Mouse (Mus musculus) adrenal gland, adult 2 months (tissue): ENCODE data around the gene Pcca. TPM values are rescaled to one million over a fixed set of nuclear protein-coding genes. Genes with fewer than 3 reads are reported as not detected.
"Not testable (repeated sequence)": the region's sequence is repeated elsewhere in the genome, so short reads cannot be mapped to it uniquely, and the experiment has no call there.

Experiments used
- DNase-seq: peaks from one replicate; pipeline ENCODE4 v3.0.0; 2021
- polyA plus RNA-seq: library from polyadenylated mRNA; depleted of rRNA; stranded (reverse); fragments of >200 nt; gene quantifications from 2 replicates; pipeline ENCODE4 v1.2.3, GENCODE M21; 2012
- total RNA-seq, 2 experiments: library from RNA; stranded (reverse); gene quantifications; 2 replicates each; pipeline ENCODE4 v1.2.3; 2021

The Pcca gene
- total and polyA plus RNA-seq, 3 experiments, result 18.9 to 179 (median 152) TPM

- not testable (repeated sequence) for DNase-seq
Observed at GRCm38 (mm10) chr14:122560893-122561452, 26.8 kb downstream of the Pcca start.

- DNase-seq, result no peak
Observed at GRCm38 (mm10) chr14:122570862-122571261, 36.7 kb downstream of the Pcca start.

DNA sequence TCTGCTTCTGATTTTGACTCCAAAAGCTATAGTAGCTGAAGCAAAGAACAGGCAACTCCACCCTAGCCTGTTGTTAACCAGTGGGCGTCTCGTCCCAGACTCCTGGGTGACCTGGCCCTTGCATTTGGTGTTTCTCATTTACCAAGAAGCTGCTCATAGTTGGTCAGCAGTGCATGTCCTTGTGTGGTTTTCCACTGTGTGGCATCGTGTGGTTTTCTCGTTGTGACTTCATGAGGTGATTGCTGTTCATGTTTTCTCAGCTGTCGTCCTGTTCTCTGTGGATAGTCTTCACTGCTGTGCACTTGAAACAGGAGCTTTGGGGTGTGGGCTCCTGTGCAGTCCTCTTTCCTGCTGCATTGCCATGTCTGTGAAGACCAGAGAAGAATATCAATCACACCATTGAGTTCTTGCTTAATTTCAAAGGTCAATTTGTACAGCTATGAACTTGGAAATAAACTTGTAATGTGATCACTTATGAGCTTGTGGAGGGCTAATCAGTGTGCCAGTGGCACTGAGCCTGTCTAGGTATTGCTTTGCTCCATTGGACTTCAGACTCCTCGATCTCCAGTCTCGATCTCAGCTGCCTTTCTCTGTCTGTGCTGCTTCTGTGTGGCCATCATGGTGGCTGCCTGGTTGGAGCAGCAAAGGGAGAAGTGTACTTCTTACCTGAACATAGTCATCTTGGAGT, 40.1 kb downstream of the Pcca start:
- no peak for DNase-seq

GRCm38 (mm10) chr14:122577816-122578215, 43.7 kb downstream of the Pcca start:
- no peak for DNase-seq

DNA sequence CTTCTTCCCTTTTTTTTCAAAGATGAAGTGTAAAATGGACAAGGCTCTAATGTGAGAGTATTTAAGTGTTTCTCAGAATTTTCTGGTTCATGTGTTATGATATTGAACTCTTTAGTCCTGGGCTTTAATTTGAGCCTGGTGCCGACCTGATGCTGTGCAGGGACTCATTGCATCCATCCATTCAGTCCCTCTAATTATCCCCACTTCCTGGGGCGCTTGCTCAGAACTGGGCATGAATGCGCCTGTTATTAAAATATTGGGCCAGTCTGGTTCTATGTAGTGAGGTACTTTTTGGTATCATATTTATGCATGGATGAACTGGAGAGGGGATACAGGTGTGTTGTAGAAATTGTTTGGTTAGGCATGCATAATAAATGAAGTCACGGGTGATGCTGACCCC, 47.9 kb downstream of the Pcca start:
- no peak for DNase-seq

- no peak for DNase-seq
Observed at GRCm38 (mm10) chr14:122582491-122583077, 48.5 kb downstream of the Pcca start.

DNA sequence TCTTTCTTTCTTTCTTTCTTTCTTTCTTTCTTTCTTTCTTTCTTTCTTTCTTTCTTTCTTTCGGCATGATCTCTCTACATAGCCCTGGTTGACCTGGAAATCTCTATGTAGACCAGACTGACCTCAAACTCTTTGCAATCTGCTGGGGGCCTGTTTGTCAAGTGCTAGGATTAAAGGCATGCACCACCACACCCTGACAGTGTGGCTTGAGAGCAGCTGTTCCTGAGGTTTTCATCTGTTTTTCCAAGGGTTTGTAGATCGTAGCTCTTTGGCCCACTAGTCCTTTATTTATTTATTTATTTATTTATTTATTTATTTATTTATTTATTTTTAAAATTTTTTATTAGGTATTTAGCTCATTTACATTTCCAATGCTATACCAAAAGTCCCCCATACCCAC, 50.0 kb downstream of the Pcca start:
- DNase-seq, result not testable (repeated sequence)

DNA sequence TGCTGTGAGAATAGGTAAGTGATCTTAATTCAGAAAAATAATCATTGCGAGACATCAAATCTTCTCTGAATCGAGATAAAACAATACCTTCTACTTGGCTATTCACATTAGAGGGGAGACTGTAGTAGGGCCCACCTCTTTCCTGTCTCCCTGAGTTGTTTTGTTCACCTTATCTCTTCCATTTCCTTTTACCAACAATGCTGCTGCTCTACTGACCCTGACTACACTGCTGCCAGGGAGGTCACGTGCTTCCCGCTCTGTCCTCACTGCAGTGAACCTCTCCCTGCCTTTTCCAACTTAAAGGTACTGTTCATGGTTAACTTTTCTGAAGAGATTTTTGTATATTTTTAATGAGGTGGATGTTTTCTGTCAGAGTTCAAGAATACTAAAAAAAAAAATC, 52.8 kb downstream of the Pcca start:
- no peak for DNase-seq

GRCm38 (mm10) chr14:122597534-122597933, 63.4 kb downstream of the Pcca start:
- no peak for DNase-seq

- no peak for DNase-seq
Observed at GRCm38 (mm10) chr14:122598802-122599201, 64.7 kb downstream of the Pcca start.

- DNase-seq, result no peak
Observed at GRCm38 (mm10) chr14:122599839-122600238, 65.7 kb downstream of the Pcca start.

- DNase-seq, result no peak
Observed at GRCm38 (mm10) chr14:122602701-122603100, 68.6 kb downstream of the Pcca start.

DNA sequence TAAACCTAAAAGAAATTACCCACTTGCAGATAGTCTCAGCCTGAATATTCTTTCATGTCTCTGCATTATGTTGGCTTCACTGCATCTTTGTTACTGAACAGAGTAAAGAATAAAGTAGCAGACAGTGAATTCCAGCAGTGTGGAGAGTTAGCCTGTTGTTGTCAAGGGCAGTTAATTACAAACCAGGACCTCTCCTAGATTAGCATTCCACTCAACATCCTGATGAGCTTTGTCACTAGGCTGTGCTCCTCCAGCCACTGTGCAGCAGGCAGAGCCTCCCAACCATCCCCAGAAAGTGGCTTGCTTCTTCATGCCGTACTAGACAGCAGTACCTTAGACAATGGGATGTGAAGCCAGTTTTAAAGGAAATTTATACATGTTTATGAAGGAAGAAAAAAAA, 72.4 kb downstream of the Pcca start:
- DNase-seq, result no peak

GRCm38 (mm10) chr14:122607456-122607855, 73.3 kb downstream of the Pcca start:
- no peak for DNase-seq

DNA sequence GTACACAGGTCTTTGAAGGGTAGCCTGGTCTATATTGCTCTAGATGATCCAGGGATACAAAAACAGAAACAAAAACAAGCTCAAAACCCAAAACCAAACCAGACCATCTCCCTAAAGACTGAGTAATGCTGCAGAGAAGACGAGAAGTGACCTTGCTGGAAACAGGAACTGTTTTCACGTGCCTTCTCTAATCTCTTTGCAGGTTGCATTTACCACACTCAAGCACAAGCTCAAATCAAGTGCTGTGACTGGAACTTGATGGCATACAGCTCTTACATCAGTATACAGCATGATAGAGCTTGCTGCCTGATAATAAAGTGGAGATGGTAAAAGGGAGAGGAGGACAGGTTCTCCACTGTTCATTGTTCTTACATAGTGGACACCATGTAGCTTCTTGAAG, 74.2 kb downstream of the Pcca start:
- DNase-seq, result no peak

- no peak for DNase-seq
Observed at GRCm38 (mm10) chr14:122611035-122611434, 76.9 kb downstream of the Pcca start.

DNA sequence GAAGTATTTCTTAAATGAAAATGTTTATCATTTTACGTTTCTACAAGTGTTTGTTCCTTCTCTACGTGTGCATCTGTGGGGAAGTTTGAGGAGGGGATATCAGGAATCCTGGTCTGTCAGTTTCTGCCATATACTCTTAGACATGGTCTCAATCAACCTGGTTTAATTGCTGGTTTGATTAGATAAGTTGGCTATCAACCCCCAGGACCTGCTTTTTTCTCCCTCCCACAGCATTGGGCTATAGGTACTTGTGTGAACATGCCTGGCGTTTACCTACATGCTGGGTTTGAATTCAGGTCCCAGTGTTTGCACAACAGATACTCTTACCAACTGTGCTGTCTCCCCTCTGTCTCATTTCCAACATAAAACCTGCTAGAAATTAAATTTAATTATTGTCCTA, 78.2 kb downstream of the Pcca start:
- DNase-seq, result no peak

DNA sequence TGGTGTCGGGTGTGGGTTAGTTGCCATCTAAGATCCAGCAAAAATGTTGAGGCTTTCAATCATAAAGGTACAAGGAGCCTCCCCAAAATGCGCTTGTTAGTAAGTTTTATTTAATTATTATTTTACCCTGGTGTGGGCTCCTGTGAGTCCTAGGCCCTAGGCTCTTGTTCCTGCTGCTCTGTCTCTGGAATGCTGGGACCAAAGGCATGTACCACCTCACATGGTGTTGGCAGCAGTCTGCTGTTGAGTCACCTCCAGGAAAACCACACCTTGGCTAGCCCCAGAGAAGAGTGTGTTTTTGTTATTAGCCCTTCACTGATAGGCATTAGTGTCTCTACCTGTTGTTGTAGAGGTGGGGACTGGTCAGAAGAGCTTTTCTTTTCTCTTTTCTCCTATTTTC, 83.5 kb downstream of the Pcca start:
- DNase-seq, result no peak

GRCm38 (mm10) chr14:122633416-122633815, 99.3 kb downstream of the Pcca start:
- no peak for DNase-seq

DNA sequence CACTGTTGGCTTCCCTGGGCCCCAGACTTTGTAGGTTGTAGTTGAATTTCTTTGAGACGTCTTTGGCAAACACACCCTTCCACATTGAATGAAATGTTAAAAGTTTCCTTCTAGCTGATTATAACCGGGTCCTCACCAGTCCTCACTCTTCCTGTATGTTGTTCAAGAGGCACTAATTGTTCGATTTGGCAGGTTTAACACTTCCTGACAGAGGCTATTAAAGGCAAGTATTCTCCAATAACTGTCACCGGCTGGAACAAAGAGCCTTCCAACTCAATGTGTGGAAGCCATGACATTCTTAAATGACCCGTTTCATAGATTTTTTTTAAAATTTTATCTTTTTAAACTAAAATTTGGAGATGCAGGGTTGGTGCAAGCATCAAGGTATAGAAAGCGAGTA, 102.5 kb downstream of the Pcca start:
- no peak for DNase-seq

DNA sequence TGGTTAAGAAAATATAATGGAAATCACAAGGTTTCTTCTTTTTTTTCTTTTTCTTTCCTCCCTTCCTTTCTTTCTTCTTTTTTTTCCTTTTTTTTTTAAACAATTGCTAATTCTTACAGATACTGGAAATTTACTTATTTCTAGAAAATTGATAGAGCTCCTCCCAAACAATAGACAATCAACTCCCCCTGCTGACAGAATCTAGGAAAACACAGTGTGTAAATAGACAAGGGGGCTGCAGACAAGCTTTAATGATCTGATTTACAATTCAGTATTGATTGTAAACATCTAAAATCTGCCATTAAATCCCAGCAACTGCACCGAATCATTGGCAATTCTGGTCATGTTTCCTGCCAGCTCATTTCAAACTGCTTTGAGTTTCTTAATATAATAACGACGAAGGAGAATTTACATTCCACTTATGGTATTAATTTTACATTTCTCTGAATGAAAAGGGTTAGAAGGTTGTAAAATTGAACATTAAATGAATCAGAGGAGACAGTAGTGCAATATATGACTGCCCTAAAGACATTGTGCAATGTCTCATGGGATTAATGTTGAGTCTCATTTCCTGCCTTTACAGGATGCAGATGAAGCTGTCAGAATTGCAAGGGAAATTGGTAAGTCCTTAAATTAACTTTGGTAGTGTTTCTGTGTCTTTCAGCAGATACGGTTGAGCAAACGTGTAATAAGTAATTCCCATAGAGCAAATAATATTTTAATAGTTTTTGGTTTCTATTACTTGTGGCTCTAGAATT, 103.9 kb downstream of the Pcca start:
- DNase-seq, result no peak

DNA sequence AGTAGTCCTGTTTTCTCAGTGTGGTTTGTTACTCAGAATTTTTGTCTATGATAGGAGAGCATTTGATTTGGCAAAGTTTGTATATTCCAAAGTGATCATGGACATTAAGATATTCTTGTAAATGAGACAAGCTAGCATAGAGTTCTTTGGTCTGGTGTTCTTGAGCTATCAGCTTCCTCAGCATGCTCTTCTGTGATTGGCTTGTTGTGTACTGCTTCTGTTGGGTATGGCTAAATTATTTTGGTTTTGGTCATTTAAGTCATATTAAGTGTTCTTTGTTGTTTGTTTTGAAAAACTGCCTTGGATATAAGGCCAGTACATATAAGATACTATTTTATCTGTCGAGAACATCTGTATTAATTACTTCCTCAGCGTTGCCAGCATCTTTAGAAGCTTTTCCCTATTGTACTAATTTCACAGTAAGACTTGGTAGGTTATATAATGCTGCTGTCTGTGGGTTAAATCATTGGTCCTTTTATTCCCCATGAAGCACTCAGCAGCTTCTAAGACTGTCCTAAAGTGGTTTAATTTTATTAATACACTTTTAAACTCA, 105.1 kb downstream of the Pcca start:
- DNase-seq, result no peak

- no peak for DNase-seq
Observed at GRCm38 (mm10) chr14:122642432-122642831, 108.3 kb downstream of the Pcca start.
